Mouse (Mus musculus) small intestine, adult 2 months (tissue): Measurements from ENCODE around the gene Eif3i.

Source experiments
- CTCF ChIP-seq: fragments of 200-500 bp; IDR thresholded peaks from 2 replicates; pipeline ENCODE4 v1.5.1; 2012; ENCODE audit warnings: low read depth, mild to moderate bottlenecking, control low read depth, inconsistent platforms, low read length, moderate library complexity, mixed read lengths; ENCODE audit not compliant: insufficient replicate concordance, insufficient read length; ENCODE audit errors: extremely low read depth
- POLR2A ChIP-seq: fragments of 200-500 bp; IDR thresholded peaks from 2 replicates; pipeline ENCODE4 v1.6.1; 2012; ENCODE audit warnings: low read depth, mild to moderate bottlenecking, control low read depth, inconsistent platforms, low read length, moderate library complexity

GRCm38 (mm10) chr4:129648656-129649055 lies 48.2 kb upstream of the Eif3i start:
- TF ChIP-seq POLR2A: no peak
- TF ChIP-seq CTCF: no peak
